Mouse (Mus musculus) olfactory bulb, adult 2 months (tissue): ENCODE data around the gene Olfr937. TPM values are rescaled to one million over a fixed set of nuclear protein-coding genes. Genes with fewer than 3 reads are reported as not detected.

Source experiments
- H3K27ac ChIP-seq: fragments of 200-500 bp; 2 replicates; pipeline ENCODE4 v1.5.1; 2012; ENCODE audit warnings: low read depth, low read length; ENCODE audit not compliant: insufficient read depth
- H3K4me1 ChIP-seq: fragments of 200-500 bp; 2 replicates; pipeline ENCODE4 v1.6.1; 2012; ENCODE audit warnings: low read length; ENCODE audit not compliant: control insufficient read depth, insufficient read depth
- H3K4me3 ChIP-seq: fragments of 200-500 bp; 2 replicates; pipeline ENCODE4 v1.5.1; 2012; ENCODE audit warnings: mild to moderate bottlenecking, low read depth, low read length, moderate library complexity; ENCODE audit not compliant: insufficient read depth
- CTCF ChIP-seq: fragments of 200-500 bp; IDR thresholded peaks from 2 replicates; pipeline ENCODE4 v1.5.1; 2012; ENCODE audit warnings: low read depth, mild to moderate bottlenecking, low read length, moderate library complexity; ENCODE audit not compliant: insufficient read depth
- POLR2A ChIP-seq: fragments of 200-500 bp; IDR thresholded peaks from 2 replicates; pipeline ENCODE4 v1.6.1; 2012; ENCODE audit warnings: mild to moderate bottlenecking, low read depth, low read length, moderate library complexity; ENCODE audit not compliant: insufficient read depth
- WGBS: fragments of 180-500 bp; shearing (Covaris S2); methylation state at CpG from one replicate; pipeline ENCODE4 v1.1.7; 2018; 5-methylcytosine and 5-hydroxymethylcytosine counted together
- polyA plus RNA-seq: library from polyadenylated mRNA; stranded (reverse); fragments of >200 nt; gene quantifications from 2 replicates; pipeline ENCODE4 v1.2.4, GENCODE M21; 2012; ENCODE audit warnings: low replicate concordance; ENCODE audit not compliant: missing spikeins, insufficient read depth, insufficient read length

The Olfr937 gene
- polyA plus RNA-seq: not detected in 2 replicates

- TF ChIP-seq POLR2A (no peak), CTCF (no peak)
- Histone ChIP-seq H3K27ac (no peak within 1 kb of the TSS), H3K4me3 (no peak within 1 kb of the TSS), H3K4me1 (no peaks in the 10 kb centered on the region)
- WGBS: 83% methylated on average over 1 of the region's 1 CpGs
Measured at GRCm38 (mm10) chr9:39064851-39065250, at the start of gene Olfr937. Olfr937 (minus strand) TSS chr9:39064951.

- Histone ChIP-seq H3K27ac (no peak within 1 kb of the TSS), H3K4me3 (no peak within 1 kb of the TSS), H3K4me1 (no peaks in the 10 kb centered on the region)
- TF ChIP-seq CTCF (no peak), POLR2A (no peak)
- WGBS: 87% methylated on average over 2 of the region's 2 CpGs
Measured at GRCm38 (mm10) chr9:39078787-39079186, 14.0 kb upstream of the Olfr937 start, which contains the start of gene Olfr938. Olfr938 (minus strand) TSS chr9:39078887.

- WGBS: 80% methylated on average over 1 of the region's 1 CpGs
- no peaks in the 10 kb centered on the region for H3K4me1 ChIP-seq
- H3K4me3 ChIP-seq: no peak within 1 kb of the TSS
- no peak for TF ChIP-seq CTCF
- no peak within 1 kb of the TSS for H3K27ac ChIP-seq
Measured at GRCm38 (mm10) chr9:39023277-39023676, 41.5 kb downstream of the Olfr937 start, which contains the start of gene Olfr146. Olfr146 (minus strand) TSS chr9:39023377.

Other genes with a start within 250 kb of the Olfr937 start
- not detected in 2 replicates for gene Olfr923, start 238.4 kb downstream of the Olfr937 start, polyA plus RNA-seq
- not detected in 2 replicates for gene Olfr924, start 220.5 kb downstream of the Olfr937 start, polyA plus RNA-seq
- not detected in 2 replicates for gene Olfr26, start 209.9 kb downstream of the Olfr937 start, polyA plus RNA-seq
- not detected in 2 replicates for gene Olfr926, start 187.8 kb downstream of the Olfr937 start, polyA plus RNA-seq
- not detected in 2 replicates for gene Olfr930, start 135.1 kb downstream of the Olfr937 start, polyA plus RNA-seq
- gene Olfr933, start 92.6 kb downstream of the Olfr937 start, polyA plus RNA-seq: not detected in 2 replicates
- not detected in 2 replicates for gene Olfr934, start 76.6 kb downstream of the Olfr937 start, polyA plus RNA-seq
- gene Olfr935, start 65.3 kb downstream of the Olfr937 start, polyA plus RNA-seq: not detected in 2 replicates
- gene Olfr146, start 41.6 kb downstream of the Olfr937 start, polyA plus RNA-seq: not detected in 2 replicates
- not detected in 2 replicates for gene Olfr938, start 13.9 kb upstream of the Olfr937 start, polyA plus RNA-seq
- not detected in 2 replicates for gene Olfr27, start 63.2 kb upstream of the Olfr937 start, polyA plus RNA-seq
- not detected in 2 replicates for gene Olfr943, start 101.4 kb upstream of the Olfr937 start, polyA plus RNA-seq
- not detected in 2 replicates for gene Olfr944, start 137.0 kb upstream of the Olfr937 start, polyA plus RNA-seq
- gene Olfr1537, start 185.0 kb upstream of the Olfr937 start, polyA plus RNA-seq: not detected in 2 replicates
- not detected in 2 replicates for gene Olfr945, start 211.9 kb upstream of the Olfr937 start, polyA plus RNA-seq